Mouse (Mus musculus): Measurements from ENCODE around the gene 9030612E09Rik. TPM values are rescaled to one million over a fixed set of nuclear protein-coding genes. Genes with fewer than 3 reads are reported as not detected.

The 9030612E09Rik gene
- polyA plus RNA-seq, 1 experiment from 2014 or later, result 2.8 TPM

DNA sequence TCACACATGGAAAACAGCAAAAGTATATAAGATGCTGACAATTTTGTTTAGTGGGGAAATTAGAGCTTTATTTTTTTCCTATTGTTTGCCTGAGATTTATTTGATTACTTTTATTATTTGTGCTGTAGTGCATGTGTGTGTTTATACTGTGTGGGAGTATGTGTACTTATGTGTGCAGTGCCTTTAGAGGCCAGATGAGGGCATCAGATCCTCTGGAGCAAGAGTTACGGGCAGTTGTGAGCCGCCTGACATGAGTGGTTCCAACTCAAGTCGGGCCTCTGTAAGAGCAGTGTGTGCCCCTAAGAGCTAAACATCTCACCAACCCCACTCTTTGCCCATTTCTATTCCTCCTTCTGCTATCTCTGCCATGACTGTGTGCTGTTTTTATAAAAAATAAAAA, 7.7 kb upstream of the 9030612E09Rik start:
- ATAC-seq (ENCODE audit: low FRiP score), result no peak
- no peak overlapping the region for H3K9ac ChIP-seq
- 99% methylated on average over 3 of the region's 3 CpGs for WGBS
- H3K4me3 ChIP-seq, result no peak overlapping the region
- no peak overlapping the region for H3K4me2 ChIP-seq
- 0 out of 2 replicates have a peak, but pooled peaks cover 2% of the 10 kb centered on the region for H3K9me3 ChIP-seq
- H3K36me3 ChIP-seq, result no peaks in the 10 kb centered on the region
- peaks cover 49% of the 10 kb centered on the region for H3K4me1 ChIP-seq (replicated peaks)
- H3K27me3 ChIP-seq, result no peaks in the 10 kb centered on the region
- no peak overlapping the region for H3K27ac ChIP-seq

DNA sequence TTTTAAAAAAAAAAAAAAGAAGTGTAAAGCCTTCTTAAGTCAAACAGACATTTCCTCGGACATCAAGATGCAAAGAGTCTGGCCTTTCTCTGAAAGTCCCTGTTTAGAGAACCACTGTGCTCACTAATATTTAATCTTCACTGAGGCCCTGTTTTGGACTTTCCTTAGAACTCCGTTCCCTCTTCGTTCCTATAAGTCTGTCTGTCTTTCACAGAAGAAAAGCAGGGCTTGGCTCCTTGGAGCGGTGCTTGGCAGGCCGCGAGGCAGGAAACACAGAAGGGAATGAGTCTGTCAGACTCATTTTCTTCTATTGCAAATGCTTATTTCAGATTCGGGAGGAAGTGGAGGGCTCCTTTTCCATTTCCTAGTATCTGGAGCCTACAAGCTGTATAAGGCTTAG, 5.7 kb upstream of the 9030612E09Rik start:
- 76% methylated on average over 7 of the region's 7 CpGs for WGBS
- no peak overlapping the region for H3K4me2 ChIP-seq
- peaks cover 50% of the 10 kb centered on the region for H3K4me1 ChIP-seq (replicated peaks)
- H3K9me3 ChIP-seq, result 0 out of 2 replicates have a peak, but pooled peaks cover 2% of the 10 kb centered on the region
- no peak overlapping the region for H3K27ac ChIP-seq
- H3K4me3 ChIP-seq, result no peak overlapping the region
- no peak for ATAC-seq (ENCODE audit: low FRiP score)
- H3K36me3 ChIP-seq, result no peaks in the 10 kb centered on the region
- no peaks in the 10 kb centered on the region for H3K27me3 ChIP-seq
- no peak overlapping the region for H3K9ac ChIP-seq

DNA sequence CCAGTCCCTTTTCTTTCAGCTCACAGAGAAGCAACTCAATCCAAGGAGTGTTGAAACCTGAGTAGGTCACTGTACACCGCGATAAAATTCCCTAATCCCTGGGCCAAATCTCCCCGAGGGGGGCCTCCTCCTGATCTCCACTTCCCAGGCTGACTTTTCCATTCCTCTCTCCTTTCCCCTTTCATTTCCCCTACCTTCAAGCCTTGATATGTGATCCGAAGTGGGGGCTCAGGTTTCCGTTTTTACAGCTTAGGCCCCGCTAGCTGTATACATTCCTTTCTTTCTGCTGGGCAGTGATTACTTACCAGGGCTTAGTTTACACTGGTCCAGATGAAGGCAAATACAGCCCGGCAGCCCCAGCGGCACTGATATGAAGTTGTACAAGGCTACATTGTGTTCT, 3.4 kb upstream of the 9030612E09Rik start:
- Histone ChIP-seq H3K27me3 (0 out of 2 replicates have a peak, but pooled peaks cover 3% of the 10 kb centered on the region), H3K4me3 (peak overlapping the region; percentile 94), H3K4me2 (peak overlapping the region; percentile 88), H3K4me1 (replicated peaks) (peaks cover 53% of the 10 kb centered on the region), H3K27ac (no peak overlapping the region), H3K36me3 (no peaks in the 10 kb centered on the region), H3K9me3 (0 out of 2 replicates have a peak, but pooled peaks cover 2% of the 10 kb centered on the region), H3K9ac (peak overlapping the region; percentile 65)
- ATAC-seq (ENCODE audit: low FRiP score), result no peak
- 8% methylated on average over 8 of the region's 8 CpGs for WGBS

DNA sequence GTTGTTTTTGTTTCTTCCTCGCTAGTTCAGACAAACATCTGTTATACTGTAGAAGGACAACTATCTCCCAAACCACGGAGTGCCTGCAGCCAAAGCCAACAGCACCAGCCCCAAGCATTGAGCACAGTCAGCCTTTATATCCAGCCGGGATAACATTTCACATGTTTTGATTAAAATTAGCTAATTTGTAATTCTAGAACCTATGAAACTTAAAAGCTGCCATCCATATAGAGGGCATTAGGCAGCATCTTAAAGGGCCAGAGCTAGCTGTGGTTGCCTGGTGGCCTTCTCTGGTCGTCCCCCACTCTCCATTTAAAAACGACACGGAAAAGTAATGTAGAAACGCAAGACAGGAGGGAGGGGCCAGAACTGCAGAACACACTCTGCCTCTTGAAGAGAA, 2.4 kb upstream of the 9030612E09Rik start:
- Histone ChIP-seq H3K27me3 (0 out of 2 replicates have a peak, but pooled peaks cover 3% of the 10 kb centered on the region), H3K4me1 (replicated peaks) (peaks cover 53% of the 10 kb centered on the region), H3K36me3 (no peaks in the 10 kb centered on the region), H3K9ac (peak overlapping the region; percentile 99), H3K27ac (no peak overlapping the region), H3K4me3 (peak overlapping the region; percentile 94), H3K9me3 (no peaks in the 10 kb centered on the region), H3K4me2 (peak overlapping the region; percentile 88)
- ATAC-seq (ENCODE audit: low FRiP score), result no peak
- WGBS, result 3% methylated on average over 7 of the region's 7 CpGs

DNA sequence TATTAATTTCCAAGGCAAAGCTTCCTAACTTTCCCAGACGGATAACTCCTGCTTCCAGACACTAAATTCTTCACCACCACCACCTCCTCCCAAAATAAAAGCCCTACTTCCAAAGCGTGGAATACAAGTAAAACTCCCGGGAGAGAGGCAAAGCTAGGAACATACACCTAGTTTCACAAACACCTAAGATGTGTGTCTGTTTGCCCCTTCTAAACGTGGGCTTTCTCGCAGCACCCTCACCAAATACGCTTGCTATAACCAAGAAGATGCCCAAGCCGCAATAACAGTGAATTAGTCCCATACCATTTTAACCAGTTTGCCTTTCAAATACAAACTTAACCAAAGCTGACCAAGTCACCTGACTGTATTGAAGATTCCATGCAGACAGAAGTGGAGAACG, 1.9 kb upstream of the 9030612E09Rik start:
- no peak for ATAC-seq (ENCODE audit: low FRiP score)
- peak overlapping the region; percentile 88 for H3K4me2 ChIP-seq
- H3K27ac ChIP-seq, result no peak overlapping the region; the same call in 1 of the 2 replicates
- H3K36me3 ChIP-seq, result no peaks in the 10 kb centered on the region
- peak overlapping the region; percentile 94 for H3K4me3 ChIP-seq
- H3K4me1 ChIP-seq (replicated peaks), result peaks cover 52% of the 10 kb centered on the region
- 5% methylated on average over 8 of the region's 8 CpGs for WGBS
- H3K9ac ChIP-seq, result peak overlapping the region; percentile 99
- H3K9me3 ChIP-seq, result no peaks in the 10 kb centered on the region
- 0 out of 2 replicates have a peak, but pooled peaks cover 3% of the 10 kb centered on the region for H3K27me3 ChIP-seq

DNA sequence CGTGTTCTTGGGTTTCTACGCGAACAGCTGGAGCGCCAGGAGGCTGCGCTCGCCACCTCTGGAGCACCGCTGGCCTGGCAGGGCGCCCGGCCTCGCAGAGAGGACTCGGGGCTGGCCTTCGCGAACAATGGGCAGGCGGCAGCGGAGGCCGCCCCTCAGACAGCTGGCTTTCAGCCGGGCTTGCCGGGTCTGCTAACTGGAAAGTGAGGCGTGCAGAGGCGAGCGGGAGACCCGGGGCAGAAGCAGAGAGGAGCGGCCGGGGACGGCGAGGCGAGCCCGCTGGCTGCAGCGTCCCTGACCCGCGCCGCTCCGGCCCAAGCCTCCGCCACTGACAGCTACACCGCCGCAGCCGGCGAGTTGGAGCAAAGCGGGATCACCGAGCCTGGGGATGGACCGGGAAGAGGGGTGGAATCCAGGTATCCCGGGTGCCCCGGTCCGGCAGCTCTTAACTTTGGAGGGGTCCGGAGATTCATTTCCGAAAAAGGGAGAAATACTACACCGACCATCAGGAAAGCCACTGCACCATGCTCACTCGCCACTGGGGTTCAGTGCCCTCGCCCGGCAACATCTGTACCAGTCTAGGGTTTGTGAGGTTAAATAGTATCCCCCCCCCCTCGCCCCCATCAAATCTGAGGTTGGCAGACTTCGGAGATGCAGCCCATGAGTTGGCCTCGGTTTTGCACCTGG, 1.2 kb upstream of the 9030612E09Rik start:
- Histone ChIP-seq H3K4me2 (peak overlapping the region; percentile 88), H3K27me3 (0 out of 2 replicates have a peak, but pooled peaks cover 3% of the 10 kb centered on the region), H3K36me3 (no peaks in the 10 kb centered on the region), H3K27ac (peak overlapping the region; percentile 99), H3K9ac (peak overlapping the region; percentile 99), H3K4me3 (peak overlapping the region; percentile 94), H3K9me3 (no peaks in the 10 kb centered on the region), H3K4me1 (replicated peaks) (peaks cover 46% of the 10 kb centered on the region)
- under 1% methylated on average over 53 of the region's 53 CpGs for WGBS
- peak; percentile 52 for ATAC-seq (ENCODE audit: low FRiP score)

DNA sequence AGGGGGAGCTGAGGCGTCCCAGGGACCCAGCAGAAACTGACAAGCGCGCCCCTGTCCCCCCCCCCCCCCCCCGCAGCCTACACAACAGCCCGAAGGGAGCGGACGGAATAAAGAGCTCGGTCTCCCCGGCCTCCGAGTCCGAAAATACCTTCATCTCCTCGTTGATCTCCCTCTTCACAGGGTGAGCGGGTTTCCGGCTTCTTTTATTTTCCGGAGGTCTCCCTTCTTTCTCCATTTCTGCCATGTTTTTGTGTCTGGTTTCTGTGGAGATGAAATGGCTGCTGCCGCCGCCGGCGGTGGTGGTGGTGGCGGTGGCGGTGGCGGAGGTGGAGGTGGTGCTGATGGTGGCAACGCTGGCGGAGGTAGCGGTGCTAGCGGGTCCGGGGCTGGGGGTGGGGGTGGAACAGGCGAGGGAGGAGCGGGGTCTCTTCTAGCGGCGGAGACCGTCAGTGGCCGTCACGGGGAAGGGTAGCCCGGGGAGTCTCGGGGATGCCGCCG, 627 bp upstream of the 9030612E09Rik start:
- Histone ChIP-seq H3K36me3 (no peaks in the 10 kb centered on the region), H3K4me3 (peak overlapping the region; percentile 94), H3K9ac (peak overlapping the region; percentile 99), H3K27me3 (0 out of 2 replicates have a peak, but pooled peaks cover 3% of the 10 kb centered on the region), H3K4me1 (replicated peaks) (peaks cover 43% of the 10 kb centered on the region), H3K4me2 (peak overlapping the region; percentile 88), H3K27ac (peak overlapping the region; percentile 99), H3K9me3 (no peaks in the 10 kb centered on the region)
- WGBS, result under 1% methylated on average over 32 of the region's 38 CpGs
- peak; percentile 69 for ATAC-seq (ENCODE audit: low FRiP score)

DNA sequence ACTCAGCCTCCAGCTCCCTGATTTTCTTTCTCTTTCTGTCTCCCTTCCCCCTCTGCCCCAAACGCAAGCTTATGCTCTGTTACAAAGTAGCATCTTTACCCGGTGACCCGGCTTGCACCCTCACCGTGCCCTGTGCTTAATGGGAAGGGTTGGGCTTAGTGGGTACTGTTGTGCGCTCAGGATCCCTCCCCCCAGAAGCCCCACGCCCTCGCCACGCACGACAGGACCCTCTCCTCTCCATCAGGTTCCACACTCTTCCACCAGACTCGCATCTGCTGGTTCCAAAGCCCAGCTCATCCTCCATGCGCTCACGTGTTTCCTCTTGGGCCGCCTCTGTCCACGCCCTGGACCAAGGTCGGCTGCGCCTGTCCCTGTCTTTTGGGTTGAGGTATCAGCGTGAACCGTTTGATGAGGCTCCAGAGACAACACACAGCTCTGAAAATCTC, 675 bp downstream of the 9030612E09Rik start:
- H3K4me2 ChIP-seq, result peak overlapping the region; percentile 88
- under 1% methylated on average over 18 of the region's 18 CpGs for WGBS
- H3K27me3 ChIP-seq, result peaks cover 3% of the 10 kb centered on the region; the same call in 1 of the 2 replicates
- H3K4me3 ChIP-seq, result peak overlapping the region; percentile 94
- H3K36me3 ChIP-seq, result no peaks in the 10 kb centered on the region
- no peaks in the 10 kb centered on the region for H3K9me3 ChIP-seq
- H3K4me1 ChIP-seq (replicated peaks), result peaks cover 40% of the 10 kb centered on the region
- peak overlapping the region; percentile 99 for H3K9ac ChIP-seq
- peak; percentile 41 for ATAC-seq (ENCODE audit: low FRiP score)
- H3K27ac ChIP-seq, result peak overlapping the region; percentile 99

DNA sequence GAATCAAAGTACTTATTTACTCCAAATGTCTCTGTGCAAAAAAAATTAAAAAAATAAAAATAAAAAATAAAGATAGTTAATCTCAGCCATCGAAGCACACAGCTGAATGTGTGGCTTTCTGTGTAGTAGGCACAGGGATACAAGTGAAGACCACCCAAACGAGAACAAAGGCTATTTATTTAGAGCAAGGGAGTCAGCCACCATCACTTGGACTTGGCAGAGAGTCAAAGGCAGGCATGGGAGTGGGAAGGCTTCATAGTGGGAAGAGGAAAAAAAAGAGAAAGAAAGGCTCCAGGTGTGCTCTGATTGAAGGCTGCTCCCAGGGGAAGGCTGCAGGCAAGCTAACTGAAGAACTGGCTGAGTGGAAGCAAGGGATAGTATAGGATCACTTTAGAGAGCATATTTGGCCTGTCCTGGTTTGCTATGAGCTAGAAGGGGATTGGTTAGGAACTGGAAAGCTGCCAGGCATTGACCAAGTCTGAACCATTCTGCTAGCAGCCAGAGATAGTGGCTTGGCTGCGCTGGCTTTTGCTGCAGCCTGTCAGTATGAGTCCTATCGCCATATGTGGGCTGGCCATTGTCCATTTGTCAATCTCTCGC, 5.9 kb downstream of the 9030612E09Rik start:
- Histone ChIP-seq H3K27ac (peak overlapping the region; percentile 72), H3K4me3 (no peak overlapping the region), H3K9me3 (no peaks in the 10 kb centered on the region), H3K4me1 (replicated peaks) (peaks cover 20% of the 10 kb centered on the region), H3K9ac (no peak overlapping the region), H3K4me2 (no peak overlapping the region), H3K27me3 (peaks cover 3% of the 10 kb centered on the region; the same call in 1 of the 2 replicates), H3K36me3 (no peaks in the 10 kb centered on the region)
- ATAC-seq (ENCODE audit: low FRiP score), result peak; percentile 74
- WGBS, result 25% methylated on average over 5 of the region's 5 CpGs

DNA sequence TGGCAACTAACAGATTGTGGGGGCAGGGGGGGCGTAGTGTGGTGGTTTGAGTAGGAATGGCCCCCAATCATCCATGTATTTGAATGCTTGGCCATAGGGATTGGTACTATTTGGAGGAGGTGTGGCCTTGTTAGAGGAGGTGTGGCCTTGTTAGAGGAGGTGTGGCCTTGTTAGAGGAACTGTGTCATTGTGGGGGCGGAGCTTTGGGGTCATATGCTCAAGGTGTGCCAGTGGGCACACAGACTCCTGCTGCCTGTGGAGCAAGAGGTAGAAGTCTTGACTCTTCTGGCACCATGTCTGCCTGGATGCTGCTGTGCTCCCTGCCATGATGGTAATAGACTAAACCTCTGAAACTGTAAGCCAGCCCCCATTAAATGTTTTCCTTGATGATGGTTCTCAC, 25.7 kb downstream of the 9030612E09Rik start:
- no peaks in the 10 kb centered on the region for H3K4me1 ChIP-seq (replicated peaks)
- 90% methylated on average over 2 of the region's 2 CpGs for WGBS
- no peaks in the 10 kb centered on the region for H3K9me3 ChIP-seq
- ATAC-seq (ENCODE audit: low FRiP score), result no peak
- no peak overlapping the region for H3K4me2 ChIP-seq
- H3K36me3 ChIP-seq, result no peaks in the 10 kb centered on the region
- no peaks in the 10 kb centered on the region for H3K27me3 ChIP-seq
- no peak overlapping the region for H3K4me3 ChIP-seq
- H3K27ac ChIP-seq, result no peak overlapping the region
- H3K9ac ChIP-seq, result no peak overlapping the region

DNA sequence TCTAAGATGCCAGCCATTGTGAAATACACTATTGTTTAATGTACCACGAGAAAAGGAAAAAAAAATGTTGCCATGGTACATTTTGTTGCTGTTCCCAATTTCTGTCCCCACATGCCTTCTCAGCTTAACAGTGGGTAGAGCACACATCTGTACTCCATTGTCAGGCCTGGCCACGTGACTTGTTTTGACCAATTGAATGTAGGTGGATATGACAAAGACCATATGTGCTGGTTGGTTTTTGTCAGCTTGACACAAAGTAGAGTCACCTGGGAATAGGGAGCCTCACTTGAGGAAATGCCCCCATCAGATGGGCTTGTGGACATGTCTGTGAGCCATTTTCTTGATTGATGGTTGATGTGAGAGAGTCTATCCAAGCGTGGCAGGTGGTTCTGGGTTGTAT, 29.4 kb downstream of the 9030612E09Rik start:
- 80% methylated on average over 3 of the region's 3 CpGs for WGBS
- Histone ChIP-seq H3K4me2 (no peak overlapping the region), H3K27me3 (no peaks in the 10 kb centered on the region), H3K36me3 (no peaks in the 10 kb centered on the region), H3K9ac (no peak overlapping the region), H3K4me1 (replicated peaks) (no peaks in the 10 kb centered on the region), H3K9me3 (no peaks in the 10 kb centered on the region), H3K27ac (no peak overlapping the region), H3K4me3 (no peak overlapping the region)
- no peak for ATAC-seq (ENCODE audit: low FRiP score)

DNA sequence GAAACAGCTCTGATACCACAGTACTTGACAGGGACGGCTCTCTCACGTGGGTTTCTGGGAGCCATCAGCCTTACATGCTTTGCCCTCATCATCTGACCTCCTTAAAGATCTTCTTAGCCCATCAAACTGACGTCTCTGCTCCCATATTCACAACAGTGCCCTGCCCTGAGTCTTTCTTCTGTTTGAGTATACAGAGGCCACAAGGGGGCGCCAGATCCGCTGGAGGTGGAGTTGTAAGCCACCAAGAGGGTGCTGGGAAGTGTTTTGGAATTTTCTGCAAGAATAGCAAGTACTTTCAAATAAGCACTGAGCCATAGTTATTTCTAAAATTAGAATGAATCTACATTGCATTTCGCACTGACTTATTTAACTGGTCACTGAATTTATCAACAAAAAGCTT, 37.4 kb downstream of the 9030612E09Rik start:
- no peak overlapping the region for H3K9ac ChIP-seq
- no peaks in the 10 kb centered on the region for H3K36me3 ChIP-seq
- WGBS, result 32% methylated on average over 6 of the region's 6 CpGs
- H3K4me1 ChIP-seq (replicated peaks), result no peaks in the 10 kb centered on the region
- H3K27ac ChIP-seq, result no peak overlapping the region
- no peak overlapping the region for H3K4me2 ChIP-seq
- ATAC-seq (ENCODE audit: low FRiP score), result no peak
- no peaks in the 10 kb centered on the region for H3K27me3 ChIP-seq
- no peak overlapping the region for H3K4me3 ChIP-seq
- H3K9me3 ChIP-seq, result no peaks in the 10 kb centered on the region
